Mouse (Mus musculus) frontal cortex, postnatal 10 days (tissue): ENCODE data around the gene Enpp1.

Experiments used
- DNase-seq, 2 experiments: peaks; one replicate each; pipeline ENCODE4 v3.0.0; 2022; ENCODE audit warnings: low spot score in 2 of 2, mixed read lengths in 1 of 2

Gene Enpp1

DNA sequence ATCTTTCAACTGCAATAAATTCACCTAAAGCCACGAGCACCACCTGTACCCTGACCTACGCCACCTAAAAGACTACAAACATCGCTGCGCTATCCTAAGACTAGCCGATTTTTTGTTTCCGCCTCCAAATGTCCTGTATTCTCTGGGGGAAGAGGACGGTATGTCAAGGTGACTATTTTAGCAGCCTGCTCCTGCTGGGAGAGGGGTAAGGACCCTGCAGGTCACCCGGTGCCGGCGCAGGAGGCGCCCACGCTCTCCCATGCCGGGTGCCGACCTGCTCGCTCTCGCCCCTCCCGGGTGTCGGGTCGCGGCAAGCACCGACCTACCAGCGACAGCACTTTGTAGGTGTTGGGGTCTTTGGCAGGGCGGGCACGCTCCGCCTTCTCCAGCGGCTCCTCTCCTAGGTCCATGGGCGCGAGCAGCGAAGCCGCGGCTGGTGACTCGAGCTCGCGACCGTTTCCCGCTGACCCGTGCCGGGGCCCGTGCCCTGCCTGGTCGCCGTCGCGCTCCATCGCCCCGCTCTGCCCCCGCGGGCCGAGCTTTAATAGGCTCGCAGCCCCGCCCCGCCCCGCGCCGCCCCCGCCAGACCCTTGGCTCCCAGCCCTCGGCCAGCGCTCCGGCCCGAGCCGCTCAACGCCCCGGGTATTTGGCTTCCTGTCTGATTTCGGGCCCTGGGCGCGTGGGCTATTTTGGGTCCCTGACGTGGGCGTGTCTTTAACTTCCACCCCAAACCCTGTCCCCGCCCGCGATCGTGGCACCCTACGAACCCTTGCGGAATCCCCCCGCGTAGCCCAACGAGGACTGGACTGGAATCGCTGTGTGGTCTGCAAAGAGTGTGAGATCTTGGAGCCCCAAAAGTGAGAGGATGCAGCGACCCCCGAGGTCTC lies at the start of gene Enpp1:
Gene Enpp1 (minus strand): TSS at position 680 of the 887 bp plus-strand sequence.
- peak in 1 of 2 experiments; percentile 20 for DNase-seq

DNA sequence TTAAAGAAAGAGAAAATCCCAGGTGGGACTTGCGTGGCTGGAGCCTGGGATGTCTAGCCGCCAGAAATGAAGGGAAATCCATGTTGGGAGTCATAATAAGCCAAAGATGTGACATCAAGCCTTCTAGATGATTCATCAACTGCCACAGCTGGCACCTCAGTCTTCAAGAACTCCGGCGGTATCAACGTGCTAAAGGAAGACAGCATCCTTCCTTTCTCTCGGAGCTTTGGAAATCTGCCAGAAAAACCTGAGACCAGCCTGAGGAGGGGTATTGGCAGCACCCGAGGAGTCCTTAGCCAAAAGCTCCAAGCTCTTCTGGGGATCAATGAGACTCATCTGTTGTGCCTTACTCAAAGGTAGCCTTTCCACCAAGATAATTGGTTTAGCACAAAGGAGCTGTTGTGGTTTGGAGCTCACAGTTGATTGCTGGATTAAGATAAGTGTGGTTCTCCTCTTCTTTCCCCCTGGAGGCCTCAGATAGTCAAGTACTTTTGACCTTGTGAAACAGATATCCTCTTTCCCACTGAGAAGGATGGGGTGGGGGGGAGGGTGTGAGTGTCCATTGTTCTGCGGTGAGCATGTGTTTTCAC lies 46.5 kb upstream of the Enpp1 start:
- no peak for DNase-seq

DNA sequence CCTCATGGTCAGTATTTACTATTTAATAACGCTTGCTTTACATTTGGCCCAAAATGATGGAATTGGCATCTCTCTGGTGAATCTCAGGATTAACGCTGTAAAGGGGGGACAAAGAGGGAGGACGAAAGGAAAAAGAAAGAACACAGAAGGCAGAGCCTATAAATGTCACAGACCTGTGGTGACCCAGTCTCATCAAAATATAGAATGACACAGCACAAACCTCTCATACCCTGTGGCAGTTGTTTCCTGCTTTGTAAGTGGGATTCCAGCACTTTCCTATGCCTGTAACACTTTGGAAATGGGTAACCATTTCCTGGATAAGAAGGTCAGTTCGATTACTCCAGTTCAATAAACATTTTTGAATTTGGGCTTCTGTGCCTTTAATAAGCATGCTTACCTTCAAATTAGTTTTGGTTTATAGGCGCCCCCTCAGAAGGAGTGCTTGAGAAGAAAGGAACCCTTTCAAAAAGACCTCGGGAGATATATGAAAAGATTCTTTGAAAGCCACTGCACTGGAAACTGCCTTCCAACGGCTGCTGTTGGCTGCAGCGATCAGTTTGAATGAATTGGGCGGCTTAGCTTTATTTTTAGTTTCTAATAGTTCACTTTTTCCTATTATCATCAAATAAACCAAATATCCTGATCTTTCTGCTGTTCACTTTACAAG lies 43.0 kb upstream of the Enpp1 start:
- no peak for DNase-seq

DNA sequence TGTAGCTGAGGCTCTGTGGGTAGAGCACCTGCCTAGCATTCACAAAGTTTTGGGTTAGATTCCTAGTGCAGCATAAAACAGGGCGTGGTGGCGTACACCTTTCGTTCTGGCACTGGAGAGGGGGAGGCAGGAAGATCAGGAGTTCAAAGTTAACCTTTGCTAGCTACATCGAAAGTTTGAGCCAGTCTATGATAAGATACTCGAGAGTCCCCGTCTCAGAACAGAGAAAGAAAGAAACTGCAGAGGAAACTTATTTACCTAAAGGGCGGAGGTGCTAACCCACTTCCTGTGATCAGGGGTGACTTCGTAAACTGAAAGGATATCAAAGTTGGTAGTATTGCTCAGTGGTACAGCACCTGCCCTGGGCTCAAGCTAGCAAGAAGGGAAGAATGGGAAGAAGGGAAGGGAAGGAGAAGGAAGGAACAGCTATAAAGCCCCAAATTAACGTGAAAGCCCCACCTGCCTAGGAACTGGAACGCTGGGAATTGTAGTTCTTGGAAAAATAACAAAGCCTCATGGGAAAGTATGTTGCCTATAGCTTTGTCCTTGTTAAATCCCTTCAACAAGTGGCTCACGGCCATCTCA lies 42.4 kb upstream of the Enpp1 start:
- DNase-seq = no peak

DNA sequence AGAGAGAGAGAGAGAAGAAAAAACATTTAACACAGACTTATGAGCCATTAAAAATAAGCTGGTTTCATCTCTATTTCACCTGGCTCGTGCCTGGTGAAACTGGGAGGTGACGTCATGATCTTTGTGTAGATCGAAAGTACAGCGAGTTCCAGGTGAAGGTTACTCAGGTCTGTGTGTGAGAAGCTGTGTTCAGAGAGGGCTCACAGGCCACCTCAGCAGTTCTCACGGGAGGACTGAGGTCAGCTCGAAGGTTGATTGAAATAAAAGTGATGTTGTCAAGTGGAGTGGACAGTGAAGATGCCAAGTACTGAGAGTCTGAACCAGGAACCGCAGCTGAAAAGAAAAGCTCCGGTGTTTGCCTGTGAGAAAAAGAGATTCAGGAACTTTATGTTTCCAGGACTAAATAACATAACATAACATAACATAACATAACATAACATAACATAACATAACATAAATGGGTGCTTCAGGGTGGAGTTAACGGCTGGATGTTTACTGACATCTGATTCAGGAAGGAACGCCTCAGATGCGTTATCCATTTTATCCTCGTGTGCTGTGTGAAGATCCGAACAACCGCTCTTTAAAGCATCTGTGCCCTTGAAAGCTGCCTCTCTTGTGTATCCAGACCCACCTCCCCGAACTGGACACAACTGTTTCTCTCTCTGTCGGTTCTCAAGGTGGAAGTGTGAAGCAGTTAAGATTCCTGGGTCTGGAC lies 41.7 kb upstream of the Enpp1 start:
- DNase-seq = no peak

DNA sequence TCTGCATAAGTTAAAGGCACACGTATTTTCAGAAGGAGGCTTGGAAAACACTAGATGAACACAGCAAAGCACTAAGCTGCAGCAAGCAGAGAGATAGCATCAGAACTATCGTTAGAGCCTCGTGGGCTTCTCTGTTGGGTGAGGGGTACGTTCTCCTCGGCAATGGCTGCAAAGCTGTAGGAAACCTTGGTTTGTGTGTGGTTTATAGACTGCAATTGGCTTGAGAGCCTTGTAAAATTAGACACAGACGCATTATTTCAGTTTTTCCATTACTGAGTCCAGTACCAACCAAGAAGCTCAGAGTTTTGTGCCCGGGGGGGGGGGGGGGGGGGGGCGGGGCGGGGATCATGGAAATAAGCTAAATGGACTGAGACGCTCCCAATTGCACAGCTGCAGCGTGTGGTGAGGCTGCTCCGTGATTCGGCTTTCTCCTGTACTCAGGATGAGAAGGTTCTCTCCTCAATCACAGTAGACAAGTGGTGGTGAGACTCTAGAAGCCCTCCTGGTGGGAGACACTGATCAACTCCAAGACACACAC lies 31.1 kb upstream of the Enpp1 start:
- DNase-seq = no peak

DNA sequence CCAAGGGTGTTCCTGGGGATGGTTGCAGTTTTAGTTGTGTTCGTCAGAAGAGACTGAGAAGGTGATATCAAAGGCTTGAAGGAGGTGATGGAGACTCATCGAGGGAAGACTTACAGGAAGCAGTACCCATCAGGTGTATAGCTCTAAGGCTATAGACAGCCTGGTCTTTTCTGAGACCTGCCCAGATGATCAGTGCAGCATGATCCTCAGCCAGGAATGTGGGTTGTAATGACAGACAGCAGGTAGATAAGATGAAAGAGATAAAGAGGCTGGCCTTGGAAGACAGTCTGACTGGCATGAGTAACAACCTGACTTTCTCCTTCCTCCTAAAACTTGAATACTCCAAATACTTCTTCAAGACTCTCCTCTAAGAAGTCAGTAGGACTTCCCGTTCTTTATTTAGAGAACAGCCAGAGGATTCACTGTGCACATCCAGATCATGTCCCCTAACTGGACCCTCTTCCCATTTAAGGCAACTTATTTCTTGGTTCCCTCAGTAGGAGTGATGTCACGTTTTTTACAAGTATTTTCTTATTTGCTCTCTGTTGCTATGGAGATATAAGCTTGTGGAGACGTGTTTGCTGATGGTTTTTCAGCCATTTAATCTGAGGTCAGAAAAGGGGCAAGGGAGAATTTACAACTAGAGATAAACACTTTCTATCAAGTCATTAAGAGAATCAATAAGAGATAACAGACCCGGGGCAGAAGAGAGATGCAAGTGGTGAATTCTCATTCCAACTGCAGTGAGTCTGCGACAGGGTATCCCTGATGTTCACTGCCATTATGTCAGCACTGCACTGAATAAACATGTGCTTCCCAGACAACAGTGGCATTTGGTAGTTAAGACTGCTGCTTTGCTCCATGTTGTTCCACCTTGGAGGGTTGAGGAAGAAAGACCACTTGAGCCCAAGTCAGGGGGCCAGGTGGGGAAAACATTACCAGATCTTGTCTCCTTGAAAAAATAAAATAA lies 29.6 kb upstream of the Enpp1 start:
- DNase-seq = no peak

DNA sequence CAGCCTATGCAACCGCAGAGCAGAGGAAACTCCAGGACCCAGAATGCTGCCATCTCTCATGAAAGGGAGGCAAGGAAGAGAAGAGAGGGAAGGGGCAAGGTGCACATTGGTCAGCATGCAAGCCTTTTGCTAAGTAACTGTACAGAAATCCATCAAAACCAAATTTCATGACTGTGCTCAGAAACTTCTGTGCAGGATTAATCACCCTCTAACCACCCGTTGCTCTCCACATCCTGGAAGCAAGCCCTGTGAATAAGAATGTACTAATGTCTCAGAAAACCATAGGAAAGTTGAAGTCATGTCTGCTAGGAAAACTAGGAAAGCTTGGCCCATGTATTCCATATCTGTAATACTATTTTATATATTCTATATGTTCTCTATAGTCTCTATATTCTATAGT lies 27.2 kb upstream of the Enpp1 start:
- no peak for DNase-seq

DNA sequence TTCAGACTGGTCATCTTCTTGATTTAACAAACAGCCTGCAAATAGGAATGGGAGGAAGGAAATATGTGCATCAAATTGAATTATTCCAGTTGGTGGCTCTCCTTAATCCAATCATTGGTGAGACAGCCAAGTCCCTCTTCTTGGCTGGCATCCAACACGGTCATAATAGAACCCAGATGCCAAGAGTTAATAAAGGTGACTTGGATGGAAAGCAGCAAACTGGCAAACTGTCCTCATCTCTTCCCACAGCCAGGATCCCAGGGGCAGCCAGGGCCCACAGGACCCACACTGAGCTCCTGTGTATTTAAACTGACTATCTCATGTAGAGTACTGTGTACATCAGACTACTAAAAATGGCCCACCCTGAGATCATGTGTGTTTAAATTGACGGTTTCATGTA lies 26.5 kb upstream of the Enpp1 start:
- no peak for DNase-seq

DNA sequence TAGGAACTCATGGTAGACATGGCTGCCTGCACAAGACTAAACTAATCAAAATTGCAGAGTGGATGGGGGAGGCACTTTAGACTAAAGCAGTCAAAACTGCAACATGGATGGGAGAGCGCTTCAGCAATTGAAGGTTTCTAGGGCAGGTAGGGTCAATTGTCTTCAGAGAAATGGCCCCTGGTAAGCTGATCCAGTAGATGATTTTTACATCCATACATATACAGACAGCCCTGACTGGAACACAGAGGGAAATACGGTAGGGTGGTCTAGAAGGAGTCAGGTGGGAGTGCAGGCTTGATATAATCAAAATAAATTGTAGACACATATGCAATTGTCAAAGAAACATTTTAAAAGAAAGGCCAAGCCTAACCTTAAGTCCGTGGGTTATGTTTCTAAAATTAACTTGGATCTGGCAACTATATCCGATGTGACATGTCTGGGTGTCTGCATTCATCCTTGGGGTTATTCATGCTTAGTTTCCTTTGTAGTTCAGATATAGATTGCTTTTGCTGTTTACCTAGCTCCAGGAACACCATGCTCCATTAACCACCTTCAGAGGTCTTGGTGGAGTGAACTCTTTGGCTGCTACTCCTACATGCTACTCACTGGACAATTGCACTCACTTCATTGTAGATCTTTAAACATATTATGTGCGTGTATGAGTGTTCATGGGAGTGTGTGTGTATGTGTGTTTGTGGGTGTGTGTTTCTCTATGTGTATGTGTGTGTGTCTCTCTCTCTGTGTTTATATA lies 23.2 kb upstream of the Enpp1 start:
- no peak for DNase-seq

DNA sequence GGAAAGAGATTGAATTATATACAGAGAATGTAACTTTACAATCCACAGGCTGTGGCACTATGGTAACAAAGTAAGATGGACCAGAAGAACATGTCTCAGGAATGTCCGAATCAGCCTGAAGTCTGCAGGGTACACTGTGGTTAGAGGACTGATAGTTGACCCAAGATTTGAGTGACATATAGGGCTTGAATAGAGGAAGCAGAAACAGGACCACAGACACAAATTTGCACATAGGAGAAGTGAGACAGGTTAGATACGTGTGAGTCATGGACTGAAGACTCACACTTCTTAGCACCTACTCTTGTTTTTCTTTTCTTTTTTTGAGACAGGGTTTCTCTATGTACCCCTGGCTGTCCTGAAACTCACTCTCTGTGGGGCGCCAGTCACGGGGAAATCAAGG lies 15.5 kb upstream of the Enpp1 start:
- no peak for DNase-seq

DNA sequence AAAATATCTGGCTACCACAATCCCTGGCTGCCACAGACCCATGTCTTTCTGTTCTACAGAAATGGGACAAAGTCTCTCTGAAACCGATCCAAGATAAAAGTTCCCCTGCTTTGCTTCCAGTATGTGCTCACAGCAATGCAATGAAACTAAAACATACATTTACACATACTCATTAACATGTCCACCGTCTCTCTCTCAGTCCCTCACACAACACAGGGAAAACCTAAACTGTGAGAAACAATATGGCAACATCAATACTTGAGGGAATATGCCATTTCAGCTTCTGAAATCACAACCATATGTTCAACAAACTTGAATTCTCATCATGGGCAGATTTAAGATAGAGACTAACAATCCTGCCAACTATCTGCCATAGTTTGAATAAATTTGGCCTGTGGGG lies 13.2 kb upstream of the Enpp1 start:
- DNase-seq = no peak

DNA sequence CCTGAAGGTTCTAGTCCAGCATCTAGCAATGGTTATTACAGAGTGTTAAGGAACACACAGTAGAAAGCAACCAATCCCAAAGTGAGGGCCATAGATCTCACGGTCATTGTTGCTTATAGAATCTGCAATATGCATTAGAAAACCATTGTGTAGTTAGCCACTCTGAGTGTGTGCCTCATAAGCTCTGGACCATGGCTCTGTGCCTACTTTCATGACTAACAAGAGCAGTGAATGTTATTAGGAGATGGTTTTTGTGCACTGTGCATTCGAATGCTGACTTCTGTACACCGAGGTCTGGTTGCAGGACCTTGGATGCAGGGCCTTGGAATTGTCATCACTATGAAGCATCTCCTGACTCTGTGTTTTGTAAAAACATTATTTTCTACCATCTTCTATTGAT lies 9.9 kb upstream of the Enpp1 start:
- DNase-seq = no peak

DNA sequence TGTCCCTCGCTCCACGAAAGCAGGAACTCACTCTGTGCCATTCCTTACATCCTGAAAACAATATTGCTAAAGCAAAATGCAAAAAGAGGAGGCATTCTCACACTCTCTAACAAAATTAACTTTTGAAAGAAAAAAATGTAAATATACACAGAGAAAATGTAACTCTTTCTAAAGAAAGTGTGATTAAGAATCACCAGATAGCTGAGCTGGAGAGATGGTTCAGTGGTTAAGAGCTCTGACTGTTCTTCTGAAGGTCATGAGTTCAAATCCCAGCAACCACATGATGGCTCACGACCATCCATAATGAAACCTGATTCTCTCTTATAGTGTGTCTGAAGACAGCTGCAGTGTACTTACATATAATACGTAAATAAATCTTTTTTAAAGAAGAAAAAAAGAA lies 7.4 kb upstream of the Enpp1 start:
- no peak for DNase-seq

DNA sequence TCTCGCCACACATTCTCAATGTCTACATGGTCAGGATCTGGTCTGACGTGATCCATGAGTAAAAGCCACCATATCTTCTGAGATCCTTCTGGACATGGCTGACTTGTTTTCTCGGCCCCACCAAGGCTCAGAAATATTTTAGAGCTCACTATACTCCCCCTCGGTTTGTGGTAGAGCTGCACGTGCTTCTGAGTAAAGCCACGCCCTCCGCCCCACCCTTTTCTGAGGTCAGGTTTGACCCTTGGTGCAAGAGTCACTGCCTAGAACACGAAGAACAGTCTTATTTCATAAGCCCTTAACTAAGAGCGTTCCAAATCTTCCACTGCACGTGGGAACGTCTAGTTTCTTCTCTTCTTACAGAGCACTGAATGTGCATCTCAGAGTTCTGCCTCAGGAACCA lies 6.8 kb upstream of the Enpp1 start:
- no peak for DNase-seq

DNA sequence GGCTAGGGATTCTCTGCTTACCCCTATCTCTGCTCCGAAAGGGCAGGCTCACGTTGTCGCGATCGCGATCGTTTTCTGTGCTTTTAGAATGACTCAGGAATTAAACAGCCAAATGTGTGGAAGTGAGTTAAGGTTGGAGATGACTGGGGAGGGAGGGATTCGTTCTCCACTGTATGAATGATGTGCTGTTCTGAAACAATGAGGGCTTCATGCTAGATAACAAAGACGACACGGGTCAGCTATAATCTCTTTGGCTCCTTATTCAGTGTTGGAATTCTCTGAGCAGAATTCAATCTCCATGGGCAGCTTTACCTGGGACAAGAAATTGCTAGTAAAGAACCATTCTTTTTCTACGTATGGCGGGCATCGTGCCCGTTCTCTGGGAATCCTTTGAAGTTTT lies 6.1 kb upstream of the Enpp1 start:
- no peak for DNase-seq

DNA sequence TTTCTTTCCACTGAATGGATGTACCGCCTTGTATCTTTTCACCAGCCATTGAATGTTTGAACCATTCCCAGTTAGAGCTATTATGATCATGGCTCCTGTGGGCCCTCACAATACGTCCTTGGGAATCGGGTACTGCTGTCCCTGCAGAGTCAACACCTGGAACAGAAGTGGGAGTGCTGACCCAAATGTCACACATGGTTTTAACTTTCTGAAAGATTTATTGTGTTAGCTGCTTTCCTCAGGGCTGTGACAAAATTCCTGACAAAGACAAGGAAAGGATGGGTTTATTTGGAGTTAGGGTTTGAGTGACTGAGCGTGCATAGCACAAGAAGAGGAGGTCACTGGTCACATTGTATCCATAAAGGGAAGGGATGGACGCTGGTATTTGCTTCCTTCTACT lies 4.3 kb upstream of the Enpp1 start:
- no peak for DNase-seq

DNA sequence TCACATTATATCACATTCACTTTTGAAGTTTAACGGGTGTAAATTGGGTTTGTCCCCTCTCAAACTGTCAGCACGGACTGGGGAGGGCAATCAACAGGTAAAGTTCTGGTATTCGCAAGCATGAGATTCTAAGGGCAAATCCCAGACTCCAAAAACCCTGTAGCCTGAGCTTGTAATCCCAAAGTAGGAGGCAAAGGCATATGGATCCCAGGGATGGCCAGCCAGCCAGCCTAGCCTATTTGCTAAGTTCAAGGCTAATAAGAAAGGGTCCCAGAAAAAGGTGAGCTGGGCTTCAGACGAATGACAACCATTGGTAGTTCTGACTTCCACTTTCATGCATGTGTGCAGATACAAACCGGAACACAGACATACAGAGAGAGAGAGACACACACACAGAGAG lies 942 bp upstream of the Enpp1 start:
- DNase-seq = no peak

DNA sequence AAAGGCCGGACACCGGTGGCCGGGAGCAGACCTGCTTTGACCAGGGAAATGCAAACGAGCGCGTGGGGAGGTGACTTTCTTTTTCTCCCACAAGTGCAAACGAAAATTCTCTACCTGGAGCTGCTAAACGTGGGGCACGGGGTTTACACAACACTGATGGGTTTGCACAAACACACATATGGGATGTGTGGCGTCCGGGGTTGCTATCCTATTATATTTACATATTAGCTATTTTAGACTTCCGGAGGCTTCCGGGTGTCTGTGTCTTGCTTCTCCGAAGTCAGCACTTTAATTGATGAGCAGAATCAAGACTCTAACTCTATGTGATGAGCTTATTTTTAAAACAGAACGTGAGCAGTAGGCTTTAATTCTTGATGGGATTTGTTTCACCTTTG lies 405 bp upstream of the Enpp1 start:
- no peak for DNase-seq

DNA sequence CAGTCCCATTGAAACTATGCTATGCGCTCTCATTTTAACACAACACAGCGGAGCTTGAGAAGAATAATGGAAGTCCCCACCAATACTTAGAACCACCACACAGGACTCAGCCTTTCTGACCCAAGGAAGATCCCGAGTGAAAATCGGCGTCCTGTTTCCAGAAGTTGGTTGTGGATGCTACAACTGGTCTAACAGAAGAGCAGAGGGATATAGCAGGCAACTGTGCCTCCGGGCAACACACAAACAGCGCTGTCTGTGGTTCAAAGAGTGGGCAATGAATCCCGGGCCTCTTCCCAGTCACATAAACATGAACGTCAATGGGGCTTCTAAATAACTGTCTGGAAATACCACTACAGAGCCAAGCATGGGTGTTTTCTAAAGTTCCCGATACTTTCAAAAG lies 888 bp downstream of the Enpp1 start:
- no peak for DNase-seq
